Mouse (Mus musculus) ES-Bruce4 (cell line): ENCODE results near the gene Dcaf4. TPM values are rescaled to one million over a fixed set of nuclear protein-coding genes. Genes with fewer than 3 reads are reported as not detected.

ENCODE experiments used
- H3K27ac ChIP-seq: 2 replicates; pipeline ENCODE4 v1.5.1; 2012; ENCODE audit warnings: low read length, inconsistent platforms; ENCODE audit not compliant: insufficient read depth
- H3K27me3 ChIP-seq: 2 replicates; pipeline ENCODE4 v1.6.1; 2012; ENCODE audit warnings: mild to moderate bottlenecking, low read length, inconsistent platforms; ENCODE audit not compliant: control insufficient read depth, poor library complexity, insufficient read depth, severe bottlenecking
- H3K36me3 ChIP-seq: 2 replicates; pipeline ENCODE4 v1.6.1; 2012; ENCODE audit warnings: inconsistent platforms, mild to moderate bottlenecking, low read length, moderate library complexity; ENCODE audit not compliant: control insufficient read depth, poor library complexity, insufficient read depth, severe bottlenecking
- H3K4me1 ChIP-seq: one replicate; pipeline ENCODE4 v1.8.1; 2011; ENCODE audit warnings: low read length; ENCODE audit not compliant: control insufficient read depth, insufficient read depth
- H3K4me3 ChIP-seq: 2 replicates; pipeline ENCODE4 v1.5.1; 2011; ENCODE audit warnings: low read depth, mild to moderate bottlenecking, low read length
- H3K9ac ChIP-seq: 2 replicates; pipeline ENCODE4 v1.6.1; 2012; ENCODE audit warnings: low read depth, mild to moderate bottlenecking, inconsistent platforms; ENCODE audit not compliant: poor library complexity, severe bottlenecking
- H3K9me3 ChIP-seq: replicated peaks from 2 replicates; pipeline ENCODE4 v1.6.1; 2012; ENCODE audit warnings: mild to moderate bottlenecking, low read length, inconsistent platforms; ENCODE audit not compliant: control insufficient read depth, poor library complexity, insufficient read depth, severe bottlenecking
- CTCF ChIP-seq: IDR thresholded peaks from one replicate; pipeline ENCODE4 v1.8.1; 2011; ENCODE audit warnings: low read depth, low read length
- EP300 ChIP-seq: IDR thresholded peaks from 2 replicates; pipeline ENCODE4 v1.6.1; 2011; ENCODE audit warnings: low read depth, low read length; ENCODE audit not compliant: insufficient read depth
- POLR2A ChIP-seq: IDR thresholded peaks from one replicate; pipeline ENCODE4 v1.8.1; 2011; ENCODE audit warnings: low read length; ENCODE audit not compliant: insufficient read depth
- polyA plus RNA-seq: library from polyadenylated mRNA; stranded (reverse); fragments of >200 nt; gene quantifications from 2 replicates; pipeline ENCODE4 v1.2.4, GENCODE M21; 2011; ENCODE audit warnings: low read depth; ENCODE audit not compliant: missing spikeins, insufficient read depth, insufficient read length

The Dcaf4 gene
- polyA plus RNA-seq, 1 experiment = 125 TPM

DNA sequence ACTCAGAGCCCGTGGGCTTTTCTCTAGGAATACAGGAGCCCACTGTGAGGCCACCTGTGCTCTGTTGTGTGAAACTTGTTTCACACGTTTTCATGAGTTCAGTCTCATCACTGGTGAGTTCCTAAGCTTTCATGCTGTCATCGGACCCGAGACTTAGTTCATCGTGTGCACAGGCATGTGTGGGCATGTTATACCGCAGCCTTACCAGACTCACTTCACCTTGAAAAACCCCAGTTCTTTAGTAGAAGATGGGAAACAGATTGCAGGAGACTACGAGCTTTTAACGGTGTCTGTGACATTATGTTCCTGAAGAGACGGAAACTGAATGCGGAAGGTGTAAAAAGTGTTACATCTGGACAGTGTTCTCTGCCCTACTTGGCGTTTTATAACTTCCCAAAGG, 15.2 kb downstream of the Dcaf4 start:
- Histone ChIP-seq H3K36me3 (peaks cover 60% of the 10 kb centered on the region), H3K27me3 (no peaks in the 10 kb centered on the region), H3K9me3 (no peaks in the 10 kb centered on the region), H3K4me1 (no peaks in the 10 kb centered on the region), H3K27ac (peak overlapping the region; percentile 28), H3K9ac (no peak overlapping the region), H3K4me3 (no peak overlapping the region)
- TF ChIP-seq EP300 (no peak), CTCF (no peak), POLR2A (no peak)

DNA sequence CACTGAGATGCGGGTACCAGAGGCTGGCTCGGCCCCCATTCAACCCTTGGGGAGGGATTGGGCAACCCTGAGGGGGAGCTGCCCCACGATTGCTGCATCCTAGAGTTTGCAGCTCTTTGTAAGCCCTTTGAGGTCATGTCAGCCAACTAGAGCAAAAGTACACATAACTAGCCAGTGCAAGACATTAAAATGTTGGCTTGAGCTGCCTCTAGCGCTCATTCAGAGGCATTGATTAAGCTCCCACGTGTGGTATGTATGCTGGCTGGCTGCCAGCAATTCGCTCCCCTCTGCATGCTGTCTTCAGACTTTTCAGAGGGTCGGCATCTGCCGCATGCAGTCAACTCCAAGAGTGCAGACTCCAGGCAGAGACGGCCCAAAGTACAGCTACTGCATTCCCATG, 15.8 kb downstream of the Dcaf4 start:
- H3K4me1 ChIP-seq = no peaks in the 10 kb centered on the region
- no peak for TF ChIP-seq CTCF
- H3K36me3 ChIP-seq = peaks cover 65% of the 10 kb centered on the region
- peak overlapping the region; percentile 28; the same call in 1 of the 2 replicates for H3K27ac ChIP-seq
- H3K27me3 ChIP-seq = no peaks in the 10 kb centered on the region
- no peaks in the 10 kb centered on the region for H3K9me3 ChIP-seq
- no peak overlapping the region for H3K4me3 ChIP-seq
- H3K9ac ChIP-seq = no peak overlapping the region

DNA sequence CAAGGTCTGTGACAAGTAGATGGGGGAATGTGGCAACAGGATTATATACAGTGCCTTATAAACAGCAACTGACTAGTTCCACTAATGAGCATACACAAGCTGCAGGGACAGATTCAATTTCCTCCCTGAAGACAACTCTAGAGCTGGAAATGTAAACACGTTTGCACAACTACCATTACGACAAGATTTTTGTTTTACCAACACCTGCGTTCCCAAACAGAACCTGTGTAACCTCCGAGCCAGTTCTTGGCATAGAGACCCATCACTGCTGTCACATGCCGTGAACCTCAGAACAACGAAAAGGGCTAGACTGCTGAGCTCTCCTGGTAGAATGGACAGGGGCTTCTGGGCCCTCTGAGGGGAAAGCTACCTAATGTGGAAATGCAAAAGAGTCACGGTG, 23.7 kb downstream of the Dcaf4 start:
- Histone ChIP-seq H3K27me3 (no peaks in the 10 kb centered on the region), H3K27ac (no peak overlapping the region), H3K4me1 (no peaks in the 10 kb centered on the region), H3K36me3 (peaks cover 31% of the 10 kb centered on the region), H3K4me3 (no peak overlapping the region), H3K9me3 (no peaks in the 10 kb centered on the region), H3K9ac (no peak overlapping the region)
- TF ChIP-seq POLR2A (no peak), CTCF (no peak), EP300 (no peak)

DNA sequence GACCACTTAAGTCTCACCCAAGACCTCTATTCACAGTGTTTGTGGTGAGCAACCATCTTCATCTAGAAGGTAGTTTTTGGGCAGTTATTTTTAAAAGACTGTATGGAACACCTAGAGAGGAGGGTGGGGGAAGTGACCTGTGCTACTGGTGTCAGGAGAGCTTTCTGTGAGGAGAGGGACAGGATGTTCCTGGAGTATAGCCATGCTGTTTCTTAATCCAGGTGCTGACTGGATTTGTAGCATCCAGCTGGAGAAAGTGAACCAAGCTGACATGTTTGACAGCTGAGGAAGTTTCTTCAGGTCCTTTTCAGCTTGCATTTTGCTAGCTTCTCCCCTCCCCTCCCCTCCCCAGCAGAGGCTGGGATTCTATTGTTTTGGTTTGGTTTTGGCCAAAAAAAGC, 24.5 kb downstream of the Dcaf4 start:
- no peak overlapping the region for H3K4me3 ChIP-seq
- H3K4me1 ChIP-seq = no peaks in the 10 kb centered on the region
- no peaks in the 10 kb centered on the region for H3K27me3 ChIP-seq
- H3K36me3 ChIP-seq = peaks cover 24% of the 10 kb centered on the region
- no peak for TF ChIP-seq CTCF
- no peak for TF ChIP-seq POLR2A
- no peak for TF ChIP-seq EP300
- H3K9ac ChIP-seq = no peak overlapping the region
- no peak overlapping the region for H3K27ac ChIP-seq
- no peaks in the 10 kb centered on the region for H3K9me3 ChIP-seq

DNA sequence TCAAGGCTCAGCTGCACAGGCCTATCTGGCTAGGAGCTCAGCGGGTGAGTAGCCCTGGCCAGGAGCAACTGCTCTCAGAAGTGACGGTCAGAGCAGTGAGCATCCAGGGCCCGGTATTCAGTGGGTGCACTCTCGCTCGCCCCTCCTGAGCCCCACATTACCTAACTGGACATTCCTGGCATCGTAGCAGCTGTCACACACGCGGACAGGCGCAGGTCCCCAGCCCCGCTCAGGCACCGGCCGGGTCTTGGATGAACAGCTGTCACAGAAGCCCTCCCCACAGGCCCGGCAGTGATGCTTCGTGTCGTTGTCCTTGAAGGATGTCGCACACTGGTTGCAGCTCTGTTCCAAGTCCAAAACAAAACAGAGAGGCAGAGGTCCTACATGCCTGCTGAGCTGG, 31.0 kb downstream of the Dcaf4 start:
- H3K4me1 ChIP-seq = peaks cover 3% of the 10 kb centered on the region
- H3K27ac ChIP-seq = no peak overlapping the region
- no peaks in the 10 kb centered on the region for H3K9me3 ChIP-seq
- TF ChIP-seq POLR2A = no peak
- no peak for TF ChIP-seq CTCF
- TF ChIP-seq EP300 = no peak
- H3K36me3 ChIP-seq = no peaks in the 10 kb centered on the region; the same call in 1 of the 2 replicates
- no peak overlapping the region for H3K9ac ChIP-seq
- no peak overlapping the region for H3K4me3 ChIP-seq
- no peaks in the 10 kb centered on the region for H3K27me3 ChIP-seq

DNA sequence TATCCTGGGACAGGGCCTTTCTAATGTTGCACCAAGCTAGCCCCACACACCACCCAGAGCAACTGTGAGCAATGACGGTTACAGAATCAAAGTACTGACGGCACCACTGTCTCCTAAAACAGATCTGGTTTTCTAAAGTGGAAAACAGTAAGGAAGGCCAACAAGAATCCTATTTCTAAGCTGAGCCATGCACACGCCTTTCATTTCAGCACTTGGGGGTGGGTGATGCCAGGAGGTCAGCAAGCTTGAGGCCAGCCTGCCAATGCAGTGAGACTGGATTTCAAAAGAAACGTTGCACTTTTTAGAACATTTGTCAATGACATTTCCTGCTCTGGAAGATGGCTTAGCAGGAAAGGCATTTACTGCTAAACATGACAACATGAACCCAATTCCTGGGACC, 33.5 kb downstream of the Dcaf4 start:
- peaks cover 4% of the 10 kb centered on the region; the same call in 1 of the 2 replicates for H3K36me3 ChIP-seq

More for the DNA sequence above, 33.5 kb downstream of the Dcaf4 start:
- Histone ChIP-seq H3K4me1 (peaks cover 4% of the 10 kb centered on the region), H3K9me3 (no peaks in the 10 kb centered on the region), H3K9ac (no peak overlapping the region), H3K27me3 (no peaks in the 10 kb centered on the region), H3K27ac (no peak overlapping the region), H3K4me3 (no peak overlapping the region)
- TF ChIP-seq EP300 (no peak), CTCF (no peak), POLR2A (no peak)
